Mouse (Mus musculus): ENCODE results near the gene Saa1. TPM values are rescaled to one million over a fixed set of nuclear protein-coding genes. Genes with fewer than 3 reads are reported as not detected.

Gene Saa1
- polyA plus RNA-seq, 1 experiment from 2014 or later, result 0.69 TPM

DNA sequence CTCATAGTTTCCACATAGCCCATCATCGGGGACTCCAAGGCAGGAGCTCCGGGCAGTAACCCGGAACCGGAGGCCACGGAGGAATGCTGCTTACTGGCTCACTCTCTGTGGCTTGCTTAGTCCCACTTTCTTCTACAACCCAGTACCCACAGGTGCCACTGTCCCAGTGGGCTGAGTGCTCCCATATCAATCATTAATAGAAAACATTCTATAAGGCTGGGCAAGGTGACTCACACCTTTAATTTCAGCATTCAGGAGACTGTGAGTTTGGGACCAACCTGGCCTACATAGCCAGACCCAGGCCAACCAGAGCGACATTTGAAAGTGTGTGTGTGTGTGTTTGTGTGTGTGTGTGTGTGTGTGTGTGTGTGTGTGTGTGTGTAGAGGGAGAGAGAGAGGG is 19.4 kb downstream of the Saa1 start:
- no peak for ATAC-seq

GRCm38 (mm10) chr7:46720460-46720859 is 22.3 kb downstream of the Saa1 start:
- no peak overlapping the region for H3K9ac ChIP-seq (replicated peaks; ENCODE audit: low read depth)
- H3K9me3 ChIP-seq (ENCODE audit: low read length), result no peaks in the 10 kb centered on the region
- DNase-seq (ENCODE audit: low spot score) (no peak), ATAC-seq (no peak)
- peak overlapping the region; percentile 72 for H3K27ac ChIP-seq (ENCODE audit: low read length)
- no peak overlapping the region for H3K4me3 ChIP-seq (ENCODE audit: low read depth, low read length)
- TF ChIP-seq CTCF (IDR thresholded peaks at IDR 0.05), result no peak
- no peak for TF ChIP-seq EP300 (IDR thresholded peaks at IDR 0.05)
- H3K27me3 ChIP-seq (replicated peaks; ENCODE audit: insufficient read depth, low read length), result no peaks in the 10 kb centered on the region
- H3K4me1 ChIP-seq (ENCODE audit: insufficient read depth, low read depth, low read length), result peaks cover 29% of the 10 kb centered on the region
- 53% methylated on average over 9 of the region's 9 CpGs for WGBS
- H3K36me3 ChIP-seq (ENCODE audit: insufficient read depth, low read length), result no peaks in the 10 kb centered on the region
- 0 out of 2 replicates have a peak overlapping the region, but pooled peaks have one; percentile 8 for H3K4me2 ChIP-seq (replicated peaks; ENCODE audit: low read depth, low read length)

More for the DNA sequence above, 19.4 kb downstream of the Saa1 start:
- no peaks in the 10 kb centered on the region for H3K9me3 ChIP-seq (ENCODE audit: low read length)
- no peak overlapping the region for H3K4me3 ChIP-seq (ENCODE audit: low read depth, low read length)
- H3K27ac ChIP-seq (ENCODE audit: low read length), result no peak overlapping the region
- H3K9ac ChIP-seq (replicated peaks; ENCODE audit: low read depth), result no peak overlapping the region
- H3K36me3 ChIP-seq (ENCODE audit: insufficient read depth, low read length), result no peaks in the 10 kb centered on the region
- TF ChIP-seq EP300 (IDR thresholded peaks at IDR 0.05) (no peak), CTCF (IDR thresholded peaks at IDR 0.05) (no peak)
- H3K4me2 ChIP-seq (replicated peaks; ENCODE audit: low read depth, low read length), result no peak overlapping the region
- WGBS, result 90% methylated on average over 6 of the region's 6 CpGs
- no peaks in the 10 kb centered on the region for H3K27me3 ChIP-seq (replicated peaks; ENCODE audit: insufficient read depth, low read length)
- no peak for DNase-seq (ENCODE audit: low spot score)
- peaks cover 17% of the 10 kb centered on the region for H3K4me1 ChIP-seq (ENCODE audit: insufficient read depth, low read depth, low read length)

DNA sequence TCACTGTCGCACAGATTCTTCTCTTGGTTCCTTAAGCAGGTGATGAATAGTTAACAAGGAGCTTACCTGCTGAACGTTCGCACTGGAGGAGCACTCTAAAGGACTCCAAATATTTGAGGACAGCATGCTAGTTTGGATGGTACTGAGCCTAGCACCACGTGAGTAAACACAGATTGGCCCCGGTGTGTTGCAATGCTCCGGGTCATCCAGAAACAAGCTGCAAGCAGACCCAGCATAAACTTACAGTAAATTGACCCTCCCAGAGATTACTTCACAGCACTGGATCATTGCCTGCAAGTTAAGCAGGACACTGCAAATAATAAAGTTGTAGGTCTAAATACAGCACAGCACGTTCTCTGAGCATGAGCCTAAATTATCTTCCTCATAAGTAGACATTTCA is 23.3 kb downstream of the Saa1 start:
- 30% methylated on average over 7 of the region's 7 CpGs for WGBS
- no peak overlapping the region for H3K9ac ChIP-seq (replicated peaks; ENCODE audit: low read depth)
- 0 out of 2 replicates have a peak overlapping the region, but pooled peaks have one; percentile 4 for H3K27ac ChIP-seq (ENCODE audit: low read length)
- H3K36me3 ChIP-seq (ENCODE audit: insufficient read depth, low read length), result no peaks in the 10 kb centered on the region
- no peaks in the 10 kb centered on the region for H3K9me3 ChIP-seq (ENCODE audit: low read length)
- peaks cover 29% of the 10 kb centered on the region for H3K4me1 ChIP-seq (ENCODE audit: insufficient read depth, low read depth, low read length)
- H3K4me3 ChIP-seq (ENCODE audit: low read depth, low read length), result no peak overlapping the region
- no peaks in the 10 kb centered on the region for H3K27me3 ChIP-seq (replicated peaks; ENCODE audit: insufficient read depth, low read length)
- peak; percentile 94 for TF ChIP-seq EP300 (IDR thresholded peaks at IDR 0.05)
- TF ChIP-seq CTCF (IDR thresholded peaks at IDR 0.05), result no peak
- DNase-seq (ENCODE audit: low spot score) (peak; percentile 95), ATAC-seq (peak; percentile 94)
- no peak overlapping the region for H3K4me2 ChIP-seq (replicated peaks; ENCODE audit: low read depth, low read length)

DNA sequence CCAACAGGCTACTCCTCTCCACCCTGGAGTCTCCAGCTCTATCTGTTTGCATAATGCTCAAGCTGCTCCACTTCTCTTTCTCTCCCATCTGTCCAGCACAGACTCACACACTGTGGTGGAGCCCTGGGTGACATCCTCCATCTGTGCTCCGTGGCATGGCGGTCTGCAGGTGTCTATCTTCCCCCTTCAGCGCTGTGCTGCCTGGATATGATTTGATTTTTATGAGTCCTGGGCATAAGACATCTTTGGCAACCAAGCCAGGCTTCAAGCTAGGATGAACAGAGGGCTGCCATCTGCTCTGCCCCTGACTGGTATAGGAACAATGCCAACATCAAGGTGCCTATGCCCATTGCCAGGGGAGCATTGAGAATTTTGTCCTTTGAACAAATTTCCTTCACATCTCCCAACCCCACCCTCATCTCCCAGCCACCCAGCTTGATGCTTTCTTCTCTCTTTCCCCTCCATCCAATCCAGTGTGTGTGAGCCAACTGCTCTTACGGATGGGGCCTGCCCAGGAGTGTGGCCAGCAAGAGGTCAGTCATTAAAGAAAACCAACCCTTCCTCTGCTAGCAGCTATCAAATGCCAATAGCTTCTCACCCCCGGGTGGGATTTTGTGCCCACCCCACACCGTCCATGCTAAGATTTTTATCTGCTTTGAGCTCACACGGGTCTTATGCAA is 24.0 kb downstream of the Saa1 start:
- H3K4me1 ChIP-seq (ENCODE audit: insufficient read depth, low read depth, low read length), result peaks cover 29% of the 10 kb centered on the region
- ATAC-seq (no peak), DNase-seq (ENCODE audit: low spot score) (no peak)
- no peaks in the 10 kb centered on the region for H3K36me3 ChIP-seq (ENCODE audit: insufficient read depth, low read length)
- WGBS, result 62% methylated on average over 7 of the region's 7 CpGs
- no peak for TF ChIP-seq CTCF (IDR thresholded peaks at IDR 0.05)
- no peak for TF ChIP-seq EP300 (IDR thresholded peaks at IDR 0.05)
- H3K9me3 ChIP-seq (ENCODE audit: low read length), result no peaks in the 10 kb centered on the region
- H3K27me3 ChIP-seq (replicated peaks; ENCODE audit: insufficient read depth, low read length), result no peaks in the 10 kb centered on the region
- no peak overlapping the region for H3K4me3 ChIP-seq (ENCODE audit: low read depth, low read length)
- H3K27ac ChIP-seq (ENCODE audit: low read length), result peak overlapping the region; percentile 21
- H3K9ac ChIP-seq (replicated peaks; ENCODE audit: low read depth), result no peak overlapping the region
- no peak overlapping the region for H3K4me2 ChIP-seq (replicated peaks; ENCODE audit: low read depth, low read length)

GRCm38 (mm10) chr7:46716897-46717296 is 25.9 kb downstream of the Saa1 start:
- Histone ChIP-seq H3K27me3 (replicated peaks; ENCODE audit: insufficient read depth, low read length) (0 out of 2 replicates have a peak, but pooled peaks cover 4% of the 10 kb centered on the region), H3K9me3 (ENCODE audit: low read length) (no peaks in the 10 kb centered on the region), H3K9ac (replicated peaks; ENCODE audit: low read depth) (no peak overlapping the region), H3K36me3 (ENCODE audit: insufficient read depth, low read length) (no peaks in the 10 kb centered on the region), H3K4me1 (ENCODE audit: insufficient read depth, low read depth, low read length) (peaks cover 29% of the 10 kb centered on the region), H3K4me2 (replicated peaks; ENCODE audit: low read depth, low read length) (no peak overlapping the region), H3K27ac (ENCODE audit: low read length) (peak overlapping the region; percentile 47; the same call in 1 of the 2 replicates), H3K4me3 (ENCODE audit: low read depth, low read length) (no peak overlapping the region)
- ATAC-seq (no peak), DNase-seq (ENCODE audit: low spot score) (peak; percentile 72)
- TF ChIP-seq EP300 (IDR thresholded peaks at IDR 0.05) (peak; percentile 45; the same call in 1 of the 2 replicates), CTCF (IDR thresholded peaks at IDR 0.05) (no peak)
- WGBS, result 10% methylated on average over 5 of the region's 5 CpGs

- H3K27ac ChIP-seq (ENCODE audit: low read length), result peak within 1 kb of the TSS; percentile 47; the same call in 1 of the 2 replicates
- H3K36me3 ChIP-seq (ENCODE audit: insufficient read depth, low read length), result no peaks in the 10 kb centered on the region
- no peak within 1 kb of the TSS for H3K9ac ChIP-seq (replicated peaks; ENCODE audit: low read depth)
- TF ChIP-seq CTCF (IDR thresholded peaks at IDR 0.05) (no peak), EP300 (IDR thresholded peaks at IDR 0.05) (no peak)
- H3K4me2 ChIP-seq (replicated peaks; ENCODE audit: low read depth, low read length), result no peak within 1 kb of the TSS
- DNase-seq (ENCODE audit: low spot score) (no peak), ATAC-seq (no peak)
- no peaks in the 10 kb centered on the region for H3K9me3 ChIP-seq (ENCODE audit: low read length)
- WGBS, result 74% methylated on average over 5 of the region's 5 CpGs
- no peak within 1 kb of the TSS for H3K4me3 ChIP-seq (ENCODE audit: low read depth, low read length)
- H3K27me3 ChIP-seq (replicated peaks; ENCODE audit: insufficient read depth, low read length), result 0 out of 2 replicates have a peak, but pooled peaks cover 4% of the 10 kb centered on the region
- H3K4me1 ChIP-seq (ENCODE audit: insufficient read depth, low read depth, low read length), result peaks cover 28% of the 10 kb centered on the region
Observed at GRCm38 (mm10) chr7:46715600-46715999, 27.2 kb downstream of the Saa1 start, which contains the start of gene Saa3. Gene Saa3 (minus strand): TSS chr7:46715700.

All from lung, postnatal 0 days (tissue).